Mouse (Mus musculus): ENCODE results near the gene Tnni3.

DNA sequence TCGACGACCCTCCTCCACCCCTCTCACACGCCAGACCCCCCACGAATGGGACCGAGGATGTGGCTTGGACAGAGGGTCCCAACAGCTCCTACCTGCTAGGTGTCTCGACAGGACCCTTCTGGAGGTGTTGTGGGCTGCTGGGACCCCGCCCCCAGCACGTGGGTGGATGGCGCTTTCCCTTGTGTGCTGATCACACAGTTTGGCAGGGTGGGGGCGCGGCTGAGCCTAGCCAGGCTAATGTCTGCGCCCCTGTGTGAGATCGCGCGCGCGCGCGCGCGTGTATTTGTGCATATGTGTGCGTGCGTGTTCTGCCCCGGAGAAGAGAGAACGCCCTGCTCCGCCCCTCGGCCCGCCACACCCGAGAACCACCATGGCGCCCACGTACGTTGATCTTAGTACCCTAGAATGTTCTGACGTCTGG lies 23.2 kb upstream of the Tnni3 start, which contains the start of gene Syt5:
- TF ChIP-seq CTCF (IDR thresholded peaks at IDR 0.05; ENCODE audit: low read depth) (no peak), EP300 (IDR thresholded peaks at IDR 0.05; ENCODE audit: low read depth) (no peak)
